Mouse (Mus musculus) cerebellum, postnatal 14 days (tissue): ENCODE data around the gene Wasf1.

Experiments
- DNase-seq, 2 experiments: peaks; one replicate each; pipeline ENCODE4 v3.0.0; 2021; ENCODE audit warnings: mixed read lengths in 2 of 2

Gene Wasf1

DNA sequence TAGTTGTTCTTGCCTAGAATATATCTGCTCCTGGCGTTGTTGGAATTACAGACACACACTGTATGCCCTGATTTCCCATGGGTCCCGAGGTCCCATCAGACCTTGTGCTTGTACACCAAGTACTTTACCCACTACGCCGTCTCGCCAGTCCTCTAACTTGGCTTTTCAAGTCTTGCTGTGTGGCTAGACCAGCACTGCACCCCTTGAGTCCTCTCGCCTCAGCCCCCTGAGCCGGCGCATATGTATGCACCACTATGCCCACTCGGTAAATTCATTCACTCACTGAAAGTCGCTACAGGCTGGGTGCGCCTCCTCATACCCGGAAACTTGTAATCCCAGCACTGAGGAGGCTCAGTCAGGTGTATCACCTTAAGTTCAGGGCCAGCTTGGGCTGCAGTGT lies 12.5 kb downstream of the Wasf1 start:
- no peak for DNase-seq

DNA sequence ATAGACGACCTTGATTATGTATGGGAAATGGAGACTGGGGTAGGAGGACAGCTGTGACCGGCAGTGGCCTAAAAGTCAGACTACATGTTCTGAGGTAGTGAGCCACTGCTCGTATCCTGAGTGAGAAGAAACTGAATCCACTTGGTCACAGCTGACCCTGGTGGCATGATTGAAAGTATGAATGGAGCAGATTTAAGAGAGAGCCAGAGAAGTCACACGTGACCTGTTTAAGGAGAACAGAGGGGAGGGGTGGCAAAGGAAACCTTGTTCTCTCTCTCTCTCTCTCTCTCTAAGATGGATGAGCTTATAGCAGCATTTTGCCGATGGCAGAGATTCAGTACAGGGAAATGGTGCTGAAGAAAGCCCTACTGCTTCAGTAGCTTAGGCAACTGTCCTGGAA lies 13.4 kb downstream of the Wasf1 start:
- no peak for DNase-seq

DNA sequence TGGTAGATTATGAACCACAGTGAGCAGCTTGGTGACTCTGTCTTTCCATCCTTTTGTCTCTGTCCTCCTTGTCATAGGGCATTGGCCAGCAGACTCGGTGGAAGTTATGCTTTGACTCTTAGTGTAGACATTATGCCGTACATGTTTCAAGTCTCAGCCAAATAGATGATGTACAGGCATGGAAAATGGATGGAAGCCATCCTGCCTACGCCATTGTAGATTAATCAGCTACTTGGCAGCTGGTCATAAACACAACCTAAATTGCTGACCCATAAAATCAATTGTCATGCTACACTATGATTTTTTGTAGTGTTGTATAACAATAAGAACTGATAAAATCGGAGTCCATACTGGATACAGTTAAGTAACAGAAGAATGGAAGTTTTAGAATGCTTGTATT lies 18.5 kb downstream of the Wasf1 start:
- DNase-seq = no peak

DNA sequence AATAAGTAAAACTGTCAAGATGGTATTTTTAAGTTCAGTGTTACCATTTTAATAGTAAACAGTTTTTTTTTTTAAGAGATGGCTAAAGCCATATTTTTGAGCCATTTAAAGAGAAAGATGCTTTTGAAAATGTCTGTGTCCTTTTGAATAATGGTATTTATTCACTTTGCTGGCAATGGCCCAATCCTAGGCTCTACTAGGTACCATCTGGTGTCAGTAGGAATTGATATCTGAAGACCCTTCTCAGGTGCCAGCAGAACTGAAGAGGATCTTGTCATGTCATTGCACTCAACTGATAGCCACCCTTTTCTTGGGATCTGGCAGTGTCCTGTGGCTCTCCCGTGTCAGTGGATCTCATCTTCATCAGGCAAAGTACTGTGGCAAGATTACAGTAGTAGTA lies 22.9 kb downstream of the Wasf1 start:
- peak; percentile 71 to 72 for DNase-seq

DNA sequence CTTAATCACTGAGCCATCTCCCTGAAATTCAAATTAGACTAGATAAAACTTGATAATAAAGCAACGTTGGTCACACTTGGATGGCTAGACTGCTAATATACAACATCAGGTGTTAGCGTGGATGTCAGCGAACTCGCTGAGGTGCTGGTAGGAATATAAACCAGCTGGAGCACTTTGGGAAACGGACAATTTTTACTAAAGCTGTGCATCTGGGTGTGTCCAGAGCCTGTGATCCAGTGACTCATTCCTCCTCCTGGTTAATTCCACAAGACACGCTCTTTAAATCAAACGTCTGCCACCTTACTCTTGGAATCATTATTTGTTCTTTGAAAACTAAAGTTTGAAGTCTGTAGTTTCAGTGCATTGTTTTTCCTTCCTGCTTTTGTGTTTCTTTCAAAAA lies 23.5 kb downstream of the Wasf1 start:
- no peak for DNase-seq

DNA sequence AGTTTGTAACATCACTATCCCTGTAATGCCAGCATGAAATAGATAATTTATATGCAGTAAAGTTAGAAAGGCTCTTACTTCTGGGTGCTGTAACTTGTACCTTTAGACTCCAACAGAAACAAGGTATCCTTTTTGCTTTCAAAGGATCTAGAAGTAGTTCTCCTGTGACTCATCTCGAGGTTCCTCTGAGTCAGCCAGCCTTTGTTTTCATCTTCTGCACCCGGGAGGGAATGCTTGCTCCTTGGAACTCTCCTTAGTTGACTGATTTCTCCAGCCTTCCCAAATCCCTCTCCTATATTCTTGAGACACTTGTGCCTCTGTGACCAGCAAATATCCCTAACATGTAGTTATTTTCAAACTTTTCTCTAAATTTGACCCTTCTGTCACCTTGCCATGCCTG lies 25.3 kb downstream of the Wasf1 start:
- no peak for DNase-seq

DNA sequence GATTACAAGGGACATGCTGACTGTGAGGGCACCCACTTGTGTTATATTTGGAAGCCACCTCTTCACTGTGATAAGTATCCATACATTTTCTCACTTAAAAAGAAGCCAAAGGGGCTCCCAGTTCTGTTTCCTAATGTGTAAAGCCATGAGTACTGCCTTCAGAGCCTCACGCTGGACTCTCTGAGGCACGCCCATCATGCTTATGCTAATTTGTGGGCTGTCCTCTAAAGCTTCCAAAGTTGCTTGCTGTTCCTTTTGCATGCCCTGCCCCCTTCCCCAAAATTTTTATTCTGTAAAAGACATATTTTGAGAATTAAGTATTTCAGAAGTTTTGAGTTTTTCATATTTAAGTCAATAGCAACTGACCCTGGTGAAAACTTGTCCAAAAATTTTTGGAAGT lies 27.5 kb downstream of the Wasf1 start:
- DNase-seq = no peak

- peak; percentile 36 to 55 for DNase-seq
These were observed 32.0 kb downstream of the Wasf1 start for GRCm38 (mm10) chr10:40915240-40915639.

DNA sequence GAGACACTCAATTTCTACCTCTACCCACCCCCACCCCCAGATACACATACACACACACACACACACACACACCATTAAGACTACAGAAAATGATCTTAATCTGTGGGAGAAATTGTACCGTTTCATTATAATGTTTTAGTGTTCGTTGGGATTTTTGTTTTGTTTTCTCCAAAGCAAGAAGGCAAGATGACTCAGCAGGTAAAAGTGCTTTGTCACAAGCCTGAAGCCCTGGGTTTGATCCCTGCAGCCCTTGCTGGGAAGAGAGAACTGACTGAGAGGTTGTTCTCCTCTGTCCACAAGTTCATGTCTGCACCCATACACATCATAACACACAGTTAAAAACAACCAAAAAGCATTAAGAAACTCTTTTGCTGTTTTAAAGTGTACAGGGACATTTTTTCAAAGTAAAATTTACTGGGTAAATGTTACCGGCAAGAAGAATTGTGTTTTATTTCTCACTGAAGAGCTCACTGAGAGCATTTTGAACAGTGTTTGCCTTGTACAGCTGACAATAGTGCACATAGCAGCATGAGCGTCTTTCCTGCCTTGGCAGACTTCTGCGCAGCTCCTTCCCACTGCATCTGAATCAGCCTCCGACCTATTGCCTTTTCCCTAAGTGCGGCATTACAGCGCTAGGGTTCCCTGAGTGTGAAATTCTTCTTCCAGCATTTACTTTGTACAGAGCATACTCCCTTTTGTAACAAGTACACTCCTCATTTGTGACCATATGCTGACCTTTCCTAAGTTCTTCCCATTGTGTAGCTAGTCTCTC lies 35.6 kb downstream of the Wasf1 start:
- no peak for DNase-seq

DNA sequence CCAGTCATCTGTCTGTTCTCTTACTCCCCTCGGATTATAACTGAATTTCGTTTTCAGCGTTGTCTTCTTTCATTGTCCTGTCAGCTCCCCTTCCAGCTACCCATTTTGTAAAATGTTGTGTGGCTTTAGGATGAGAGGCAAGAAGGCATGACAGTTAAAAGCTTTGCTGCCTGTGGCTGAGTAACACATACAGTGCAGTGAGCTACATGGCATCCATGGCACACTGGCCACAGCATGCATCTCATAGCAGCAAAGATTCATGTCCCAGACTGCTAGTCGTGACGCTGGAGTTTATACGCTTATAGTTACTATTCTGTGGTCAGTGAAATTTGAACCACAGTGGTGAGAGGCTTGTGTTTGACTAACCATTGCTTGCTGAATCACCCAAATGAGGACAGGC lies 36.2 kb downstream of the Wasf1 start:
- DNase-seq = no peak

GRCm38 (mm10) chr10:40932995-40933394 lies 49.7 kb downstream of the Wasf1 start:
- DNase-seq = peak in 1 of 2 experiments; percentile 52

DNA sequence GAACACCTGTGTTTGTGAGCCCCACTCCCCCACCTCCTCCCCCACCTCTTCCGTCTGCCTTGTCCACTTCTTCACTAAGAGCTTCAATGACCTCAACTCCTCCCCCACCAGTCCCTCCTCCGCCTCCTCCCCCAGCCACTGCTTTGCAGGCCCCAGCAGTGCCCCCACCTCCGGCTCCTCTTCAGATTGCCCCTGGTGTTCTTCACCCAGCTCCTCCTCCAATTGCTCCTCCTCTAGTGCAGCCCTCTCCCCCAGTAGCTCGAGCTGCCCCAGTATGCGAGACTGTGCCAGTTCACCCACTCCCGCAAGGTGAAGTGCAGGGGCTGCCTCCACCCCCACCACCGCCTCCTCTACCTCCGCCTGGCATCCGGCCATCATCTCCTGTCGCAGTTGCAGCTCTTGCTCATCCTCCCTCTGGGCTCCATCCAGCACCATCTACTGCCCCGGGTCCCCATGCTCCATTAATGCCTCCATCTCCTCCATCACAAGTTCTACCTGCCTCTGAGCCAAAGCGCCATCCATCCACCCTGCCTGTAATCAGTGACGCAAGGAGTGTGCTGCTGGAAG lies 53.0 kb downstream of the Wasf1 start:
- peak in 1 of 2 experiments; percentile 34 for DNase-seq

DNA sequence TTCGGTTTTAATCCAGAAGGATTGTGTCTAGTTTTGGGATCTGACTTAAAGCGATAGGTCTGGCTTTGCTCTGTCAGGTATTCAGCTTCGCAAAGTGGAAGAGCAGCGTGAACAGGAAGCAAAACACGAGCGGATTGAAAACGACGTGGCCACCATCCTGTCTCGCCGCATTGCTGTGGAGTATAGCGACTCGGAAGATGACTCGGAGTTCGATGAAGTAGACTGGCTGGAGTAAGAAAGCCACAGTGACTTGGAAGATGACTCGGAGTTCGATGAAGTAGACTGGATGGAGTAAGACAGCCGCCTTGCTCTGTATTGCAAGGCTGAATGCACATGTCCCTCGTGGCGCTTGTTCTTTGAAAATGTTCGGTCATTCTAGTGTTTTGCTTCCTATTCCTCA lies 54.3 kb downstream of the Wasf1 start:
- DNase-seq = no peak

- DNase-seq = no peak
These were observed 59.4 kb downstream of the Wasf1 start for GRCm38 (mm10) chr10:40942688-40943087.

GRCm38 (mm10) chr10:40950176-40950575 lies 66.9 kb downstream of the Wasf1 start:
- DNase-seq = no peak

DNA sequence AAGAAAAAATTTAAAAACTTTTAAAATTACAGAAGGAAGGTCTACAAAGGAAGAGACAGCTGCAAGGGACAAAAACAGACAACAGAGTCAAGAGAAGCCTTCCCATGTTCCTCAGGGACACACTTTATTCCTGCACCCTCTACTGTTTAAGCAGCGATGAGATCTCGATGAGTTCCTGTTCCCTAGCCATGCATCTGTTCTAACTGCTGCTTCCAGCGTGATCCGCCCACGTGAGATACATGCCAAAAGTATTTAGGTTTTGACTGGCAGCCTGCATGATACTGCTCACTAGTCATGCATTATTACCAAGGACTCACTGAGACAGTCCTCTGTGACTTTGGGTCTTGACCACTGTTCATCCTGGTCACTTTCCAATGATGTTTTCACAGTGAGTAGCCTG lies 72.9 kb downstream of the Wasf1 start:
- DNase-seq = no peak

DNA sequence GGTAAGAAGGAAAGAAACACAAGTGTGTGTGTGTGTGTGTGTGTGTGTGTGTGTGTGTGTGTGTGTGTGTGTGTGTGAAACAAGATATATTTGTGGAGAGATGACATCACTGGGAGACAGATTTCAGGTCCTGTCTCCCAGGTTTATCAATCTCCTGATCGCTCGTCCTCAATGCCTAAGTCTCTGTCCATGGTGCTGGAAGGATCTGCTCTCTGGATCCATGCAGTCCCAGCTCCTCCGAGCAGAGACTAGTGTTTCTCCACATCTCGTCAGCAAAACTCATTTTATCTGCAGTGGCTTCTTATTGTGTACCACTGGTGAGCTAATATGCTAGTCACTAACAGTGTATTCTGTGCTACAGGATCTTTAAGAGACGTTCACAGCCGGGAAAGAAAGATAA lies 78.1 kb downstream of the Wasf1 start:
- DNase-seq = no peak

GRCm38 (mm10) chr10:40962008-40962407 lies 78.7 kb downstream of the Wasf1 start:
- DNase-seq = no peak

DNA sequence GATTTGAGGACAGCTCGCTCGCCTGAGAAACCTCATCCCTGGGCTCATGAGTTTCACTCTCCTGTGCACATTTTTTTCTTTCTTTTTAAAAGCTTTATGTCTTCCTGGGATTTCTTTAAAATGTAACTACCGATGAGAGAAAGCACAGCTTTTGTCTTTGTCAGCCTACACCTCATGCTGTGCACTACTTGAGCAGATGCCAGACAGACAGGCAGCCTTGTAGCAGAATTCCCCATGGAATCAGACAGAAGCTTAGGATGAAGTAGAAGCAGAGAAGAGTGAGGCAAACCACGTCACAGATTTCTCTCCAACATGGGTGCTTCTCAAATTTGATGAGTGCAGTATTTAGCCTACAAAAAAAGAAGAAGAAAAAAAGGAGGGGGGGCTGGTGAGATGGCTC lies 81.3 kb downstream of the Wasf1 start:
- DNase-seq = peak; percentile 41 to 46

DNA sequence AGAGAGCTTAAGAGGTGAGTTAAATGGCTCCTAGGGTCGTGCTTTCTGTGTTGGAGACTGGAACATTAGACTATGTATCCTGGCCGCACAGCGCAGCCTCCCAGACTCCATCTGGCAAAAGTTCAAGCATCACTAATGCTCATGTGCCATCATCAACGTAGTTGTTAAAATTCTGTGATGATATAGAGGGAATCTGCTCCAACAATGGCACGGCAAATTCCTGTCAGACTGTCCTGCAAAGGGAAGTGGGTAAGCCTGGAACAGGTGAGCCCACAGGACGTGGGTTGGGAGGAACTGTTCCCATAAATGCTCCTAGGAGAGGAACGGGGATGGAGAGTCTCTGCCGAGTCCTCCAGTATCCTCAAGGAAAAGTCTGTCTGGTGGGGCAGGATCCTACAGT lies 85.3 kb downstream of the Wasf1 start:
- DNase-seq = no peak

DNA sequence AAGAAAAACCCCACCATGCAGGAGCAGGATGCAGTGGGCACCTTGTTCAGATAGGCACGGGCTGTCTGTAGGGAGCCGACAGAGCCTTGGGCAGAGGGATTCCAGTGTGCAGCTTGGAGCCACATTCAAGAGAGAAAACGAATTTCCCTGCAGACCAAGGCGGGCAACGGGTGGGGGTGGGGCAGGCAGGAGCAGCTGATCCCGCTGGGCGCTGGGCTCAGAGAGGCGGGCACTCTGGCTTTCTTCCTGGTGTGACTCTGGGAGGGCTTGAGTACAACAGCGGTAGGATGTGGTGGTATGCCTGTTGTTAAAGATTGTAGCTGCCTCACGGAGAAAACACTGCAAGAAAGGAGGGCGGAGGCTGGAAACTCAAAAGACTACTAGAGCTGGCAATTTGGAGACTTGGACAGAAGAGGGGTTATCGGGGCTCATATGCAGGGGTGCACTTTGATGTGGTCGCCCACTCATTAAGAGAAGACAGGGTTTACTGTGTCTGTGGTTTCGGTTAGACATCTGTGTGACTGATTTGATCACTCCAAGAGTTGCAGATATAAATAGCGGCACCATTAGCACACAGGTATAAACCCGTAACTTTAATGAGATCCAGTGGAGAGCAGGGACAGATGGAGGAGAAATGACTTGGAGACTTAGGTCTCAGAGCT lies 86.2 kb downstream of the Wasf1 start:
- DNase-seq = peak; percentile 69 to 73

- peak; percentile 57 to 60 for DNase-seq
These were observed 87.4 kb downstream of the Wasf1 start for GRCm38 (mm10) chr10:40970601-40971245.

- no peak for DNase-seq
These were observed 88.0 kb downstream of the Wasf1 start for GRCm38 (mm10) chr10:40971256-40971655.

GRCm38 (mm10) chr10:40983761-40984160 lies 100.5 kb downstream of the Wasf1 start:
- peak in 1 of 2 experiments; percentile 0 for DNase-seq
